Mouse (Mus musculus) CH12.LX (cell line): ENCODE data around the gene Gjd2. TPM values are rescaled to one million over a fixed set of nuclear protein-coding genes. Genes with fewer than 3 reads are reported as not detected.

Experiments
- DNase-seq: peaks from one replicate; pipeline ENCODE4 v3.0.0-alpha.2; 2013; ENCODE audit errors: extremely low read depth
- H3K27ac ChIP-seq: 2 replicates; pipeline ENCODE4 v1.5.1; 2012; ENCODE audit warnings: low read depth, mild to moderate bottlenecking, control low read depth, moderate library complexity; ENCODE audit not compliant: insufficient read depth
- H3K27me3 ChIP-seq: replicated peaks from 2 replicates; pipeline ENCODE3; 2012; ENCODE audit warnings: inconsistent platforms
- H3K36me3 ChIP-seq, 2 experiments: replicated peaks in 1 of 2; 2 replicates each; pipeline versions ENCODE3 to v1.6.1; 2012; ENCODE audit warnings: inconsistent platforms in 1 of 2, low read length in 1 of 2, mild to moderate bottlenecking in 1 of 2, mixed read lengths in 1 of 2, moderate library complexity in 1 of 2; ENCODE audit not compliant: control insufficient read depth in 1 of 2, insufficient read depth in 1 of 2
- H3K4me1 ChIP-seq, 2 experiments: 2 replicates each; pipeline ENCODE4 v1.6.1; 2012; ENCODE audit warnings: inconsistent platforms in 1 of 2, moderate library complexity in 1 of 2; ENCODE audit not compliant: insufficient read depth in 2 of 2, control insufficient read depth in 1 of 2
- H3K4me2 ChIP-seq: 2 replicates; pipeline ENCODE4 v1.6.1; 2012; ENCODE audit warnings: low read depth, mild to moderate bottlenecking, control low read depth; ENCODE audit not compliant: poor library complexity, insufficient read depth, severe bottlenecking
- H3K4me3 ChIP-seq, 3 experiments: fragments of 150-350 bp in 1 of 3; sonication (generic) in 1 of 3; replicated peaks in 1 of 3; 2 replicates each; pipeline versions ENCODE3 to v1.5.1; 2011 to 2012; ENCODE audit warnings: low read depth in 2 of 3, low read length in 2 of 3, mild to moderate bottlenecking in 2 of 3, moderate library complexity in 2 of 3, control low read depth in 1 of 3, improper control_type of control experiment in 1 of 3, inconsistent platforms in 1 of 3, mixed read lengths in 1 of 3; ENCODE audit not compliant: poor library complexity in 1 of 3
- H3K79me2 ChIP-seq: replicated peaks from 2 replicates; pipeline ENCODE4 v1.6.1; 2012; ENCODE audit warnings: mild to moderate bottlenecking, moderate library complexity; ENCODE audit not compliant: control insufficient read depth, poor library complexity, insufficient read depth, severe bottlenecking; ENCODE audit errors: extremely low read depth
- H3K9ac ChIP-seq: 2 replicates; pipeline ENCODE4 v1.6.1; 2012; ENCODE audit warnings: low read depth, mild to moderate bottlenecking, control low read depth, moderate library complexity; ENCODE audit not compliant: insufficient read depth
- H3K9me3 ChIP-seq: replicated peaks from 2 replicates; pipeline ENCODE3; 2012; ENCODE audit warnings: low read length, inconsistent platforms, mixed read lengths
- BHLHE40 ChIP-seq: IDR thresholded peaks from 2 replicates; pipeline ENCODE4 v1.6.1; 2011; ENCODE audit warnings: mild to moderate bottlenecking, low read depth, low read length, improper control_type of control experiment
- CHD2 ChIP-seq: IDR thresholded peaks from 2 replicates; pipeline ENCODE4 v1.6.1; 2011; ENCODE audit warnings: low read length, improper control_type of control experiment
- ELF1 ChIP-seq: IDR thresholded peaks from 2 replicates; pipeline ENCODE4 v1.6.1; 2014; ENCODE audit warnings: low read depth, mild to moderate bottlenecking, inconsistent platforms, low read length, improper control_type of control experiment
- EP300 ChIP-seq: IDR thresholded peaks from 2 replicates; pipeline ENCODE4 v1.6.1; 2011; ENCODE audit warnings: low read length, improper control_type of control experiment
- ETS1 ChIP-seq: conservative IDR thresholded peaks from 2 replicates; pipeline ENCODE4 v1.6.1; 2012; ENCODE audit warnings: low read depth, mild to moderate bottlenecking, inconsistent platforms, low read length, improper control_type of control experiment, moderate library complexity
- GABPA ChIP-seq: IDR thresholded peaks from 2 replicates; pipeline ENCODE4 v1.6.1; 2012; ENCODE audit warnings: low read depth, low read length, improper control_type of control experiment, inconsistent platforms; ENCODE audit not compliant: insufficient replicate concordance
- HCFC1 ChIP-seq: IDR thresholded peaks from 2 replicates; pipeline ENCODE4 v1.6.1; 2012; ENCODE audit warnings: low read depth, mild to moderate bottlenecking, inconsistent platforms, low read length, improper control_type of control experiment
- MAFK ChIP-seq: IDR thresholded peaks from 2 replicates; pipeline ENCODE4 v1.6.1; 2011; ENCODE audit warnings: low read length, improper control_type of control experiment; ENCODE audit not compliant: insufficient replicate concordance
- MAZ ChIP-seq: IDR thresholded peaks from 2 replicates; pipeline ENCODE4 v1.6.1; 2012; ENCODE audit warnings: low read depth, mild to moderate bottlenecking, inconsistent platforms, low read length, improper control_type of control experiment, moderate library complexity
- NELFE ChIP-seq: IDR thresholded peaks from 2 replicates; pipeline ENCODE4 v1.6.1; 2011; ENCODE audit warnings: low read depth, low read length, improper control_type of control experiment
- POLR2AphosphoS2 ChIP-seq: IDR thresholded peaks from 2 replicates; pipeline ENCODE4 v1.6.1; 2011; ENCODE audit warnings: low read depth, low read length, improper control_type of control experiment
- RAD21 ChIP-seq: IDR thresholded peaks from 2 replicates; pipeline ENCODE4 v1.6.1; 2011; ENCODE audit warnings: low read depth, mild to moderate bottlenecking, low read length, improper control_type of control experiment, moderate library complexity
- SIN3A ChIP-seq: IDR thresholded peaks from 2 replicates; pipeline ENCODE4 v1.6.1; 2012; ENCODE audit warnings: low read length, improper control_type of control experiment, inconsistent platforms
- SMC3 ChIP-seq: IDR thresholded peaks from 2 replicates; pipeline ENCODE4 v1.6.1; 2011; ENCODE audit warnings: low read depth, low read length, improper control_type of control experiment
- TBP ChIP-seq: conservative IDR thresholded peaks from 2 replicates; pipeline ENCODE4 v1.6.1; 2011; ENCODE audit warnings: low read depth, low read length, improper control_type of control experiment
- USF1 ChIP-seq: IDR thresholded peaks from 2 replicates; pipeline ENCODE4 v1.6.1; 2014; ENCODE audit warnings: low read depth, mild to moderate bottlenecking, inconsistent platforms, low read length, improper control_type of control experiment
- USF2 ChIP-seq: conservative IDR thresholded peaks from 2 replicates; pipeline ENCODE4 v1.6.1; 2011; ENCODE audit warnings: low read depth, low read length, improper control_type of control experiment
- ZC3H11A ChIP-seq: IDR thresholded peaks from 2 replicates; pipeline ENCODE4 v1.6.1; 2012; ENCODE audit warnings: low read depth, mild to moderate bottlenecking, inconsistent platforms, low read length, improper control_type of control experiment
- dilution Hi-C: fragments of 300-500 bp; cut with MboI; formaldehyde crosslinking; loops from 2 replicates; pipeline ENCODE4 v1.14.3; 2020; ENCODE audit warnings: low sequenced_read_pairs; ENCODE audit not compliant: extremely low pct_unique_long_range_greater_than_20kb, extremely low pct_ligation_motif_present
- in situ Hi-C: fragments of 300-500 bp; cut with MboI; formaldehyde crosslinking; loops from 3 replicates; pipeline ENCODE4 v1.14.3; 2019; ENCODE audit warnings: low sequenced_read_pairs, low pct_ligation_motif_present, low pct_unique_long_range_greater_than_20kb, mixed read lengths
- polyA plus RNA-seq: library from polyadenylated mRNA; unstranded; fragments of >175 nt; gene quantifications from 2 replicates; pipeline ENCODE4 v1.2.1, GENCODE M21; 2012; ENCODE audit warnings: low read depth; ENCODE audit not compliant: insufficient read length
- total RNA-seq, 2 experiments: library from RNA; depleted of rRNA; stranded (reverse); fragments of 300-350 nt in 1 of 2; fragments of >200 nt in 1 of 2; gene quantifications; 2 replicates each; pipeline ENCODE4 v1.2.3; 2012 to 2014

The Gjd2 gene
- total and polyA plus RNA-seq, 3 experiments: not detected

GRCm38 (mm10) chr2:114037926-114038325, 24.5 kb upstream of the Gjd2 start:
- Histone ChIP-seq H3K27ac (no peak overlapping the region), H3K79me2 (no peaks in the 10 kb centered on the region), H3K4me2 (no peak overlapping the region), H3K4me3 (no peak overlapping the region), H3K4me1 (0 out of 4 replicates have a peak, but pooled peaks cover 0 to 2% of the 10 kb centered on the region in 2 experiments), H3K36me3 (no peaks in the 10 kb centered on the region), H3K9ac (no peak overlapping the region), H3K9me3 (no peaks in the 10 kb centered on the region), H3K27me3 (no peaks in the 10 kb centered on the region)
- TF ChIP-seq SIN3A (no peak), MAZ (no peak), RAD21 (no peak), NELFE (no peak), GABPA (no peak), TBP (no peak), EP300 (no peak), CHD2 (no peak), USF2 (no peak)
- dilution Hi-C loops: no loop called here
- no peak for DNase-seq
- in situ Hi-C loops: no loop called here

GRCm38 (mm10) chr2:114032259-114032658, 18.8 kb upstream of the Gjd2 start:
- H3K9ac ChIP-seq: no peak overlapping the region
- no peak overlapping the region for H3K27ac ChIP-seq
- H3K4me2 ChIP-seq: no peak overlapping the region
- H3K9me3 ChIP-seq: no peaks in the 10 kb centered on the region
- DNase-seq: peak; percentile 41
- no peaks in the 10 kb centered on the region for H3K36me3 ChIP-seq
- no peak for TF ChIP-seq CHD2
- TF ChIP-seq ELF1: 0 out of 2 replicates have a peak, but pooled peaks have one; percentile 28
- H3K27me3 ChIP-seq: no peaks in the 10 kb centered on the region
- in situ Hi-C loops (no loop called here), dilution Hi-C loops (no loop called here)
- no peaks in the 10 kb centered on the region for H3K79me2 ChIP-seq
- peaks cover 0 to 6% of the 10 kb centered on the region in 2 experiments; a peak in 2 of 4 replicates for H3K4me1 ChIP-seq
- no peak overlapping the region for H3K4me3 ChIP-seq

- Histone ChIP-seq H3K27ac (no peak overlapping the region), H3K36me3 (no peaks in the 10 kb centered on the region), H3K4me2 (peak overlapping the region; percentile 77), H3K9ac (no peak overlapping the region), H3K9me3 (no peaks in the 10 kb centered on the region), H3K79me2 (no peaks in the 10 kb centered on the region), H3K27me3 (no peaks in the 10 kb centered on the region), H3K4me3 (no peak overlapping the region), H3K4me1 (peaks cover 0 to 4% of the 10 kb centered on the region in 2 experiments; a peak in 1 of 4 replicates)
- DNase-seq: peak; percentile 29
- dilution Hi-C loops (no loop called here), in situ Hi-C loops (no loop called here)
- TF ChIP-seq ZC3H11A (no peak), BHLHE40 (peak; percentile 81), SMC3 (no peak), HCFC1 (no peak), ETS1 (no peak), POLR2AphosphoS2 (no peak), USF1 (peak; percentile 84), MAFK (0 out of 2 replicates have a peak, but pooled peaks have one; percentile 53), USF2 (peak; percentile 86)
These were observed 10.0 kb upstream of the Gjd2 start for GRCm38 (mm10) chr2:114023383-114023782.
